Mouse (Mus musculus): ENCODE data around the gene Mogs.

DNA sequence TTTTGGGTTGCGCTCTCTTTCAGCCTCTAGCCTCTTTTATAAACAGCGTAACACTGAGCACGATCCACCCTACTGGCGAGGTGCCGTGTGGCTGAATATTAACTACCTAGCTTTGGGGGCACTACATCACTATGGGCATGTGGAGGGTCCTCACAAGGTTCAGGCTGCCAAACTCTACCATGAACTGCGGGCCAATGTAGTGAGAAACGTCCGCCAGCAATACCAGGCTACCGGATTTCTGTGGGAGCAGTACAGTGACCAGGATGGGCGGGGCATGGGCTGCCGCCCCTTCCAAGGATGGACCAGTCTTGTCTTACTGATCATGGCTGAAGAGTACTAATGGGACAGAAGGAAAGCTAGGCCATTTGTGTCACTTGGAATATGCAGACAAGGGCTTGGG lies 3.1 kb downstream of the Mogs start:
- TF ChIP-seq POLR2A (IDR thresholded peaks at IDR 0.05; ENCODE audit: borderline replicate concordance, low read depth, low read length) (no peak), CTCF (IDR thresholded peaks at IDR 0.05; ENCODE audit: low read depth, low read length) (no peak)
